Mouse (Mus musculus) C2C12 (cell line): ENCODE measurements around the gene Zfp341. TPM values are rescaled to one million over a fixed set of nuclear protein-coding genes. Genes with fewer than 3 reads are reported as not detected.

Experiments used
- H3K27me3 ChIP-seq: one replicate; pipeline ENCODE4 v1.6.1; 2011; ENCODE audit not compliant: control insufficient read depth, insufficient read depth, insufficient read length
- H3K36me3 ChIP-seq: one replicate; pipeline ENCODE4 v1.6.1; 2011; ENCODE audit not compliant: control insufficient read depth, insufficient read depth
- H3K4me3 ChIP-seq: one replicate; pipeline ENCODE4 v1.5.1; 2011; ENCODE audit warnings: mild to moderate bottlenecking, control low read depth; ENCODE audit not compliant: poor library complexity, insufficient read depth, severe bottlenecking
- H3K79me2 ChIP-seq: one replicate; pipeline ENCODE4 v1.6.1; 2011; ENCODE audit not compliant: control insufficient read depth, insufficient read depth
- H3K79me3 ChIP-seq: one replicate; pipeline ENCODE4 v1.6.1; 2011; ENCODE audit warnings: low read depth, control low read depth
- H3ac ChIP-seq: one replicate; pipeline ENCODE3; 2011; ENCODE audit warnings: low read depth; ENCODE audit not compliant: control insufficient read depth, insufficient read length
- CEBPB ChIP-seq: IDR thresholded peaks from one replicate; pipeline ENCODE4 v1.6.1; 2011; ENCODE audit warnings: low read depth, mild to moderate bottlenecking, control low read depth, moderate library complexity
- CTCF ChIP-seq: IDR thresholded peaks from one replicate; pipeline ENCODE4 v1.5.1; 2011; ENCODE audit not compliant: control insufficient read depth, insufficient read depth, insufficient read length
- FOSL1 ChIP-seq: IDR thresholded peaks from one replicate; pipeline ENCODE4 v1.8.0; 2011; ENCODE audit warnings: mild to moderate bottlenecking, low read length; ENCODE audit not compliant: poor library complexity, insufficient read depth, severe bottlenecking
- MAX ChIP-seq: IDR thresholded peaks from one replicate; pipeline ENCODE4 v1.6.1; 2011; ENCODE audit warnings: mild to moderate bottlenecking, control low read depth
- MYOD1 ChIP-seq: IDR thresholded peaks from one replicate; pipeline ENCODE4 v1.6.1; 2011; ENCODE audit warnings: low read depth; ENCODE audit not compliant: control insufficient read depth, insufficient read length
- MYOG ChIP-seq: IDR thresholded peaks from one replicate; pipeline ENCODE4 v1.6.1; 2011; ENCODE audit not compliant: control insufficient read depth, insufficient read length; ENCODE audit errors: extremely low read depth
- USF1 ChIP-seq: IDR thresholded peaks from one replicate; pipeline ENCODE4 v1.6.1; 2011; ENCODE audit warnings: low read depth, mild to moderate bottlenecking, control low read depth, moderate library complexity
- polyA plus RNA-seq: library from polyadenylated mRNA; unstranded; fragments of >200 nt; fragmentation: generic; extraction: Trizol; gene quantifications from one replicate; pipeline ENCODE4 v1.2.1, GENCODE M21; 2012; ENCODE audit warnings: missing spikeins

Zfp341 gene
- polyA plus RNA-seq, 1 experiment: 2.6 TPM

DNA sequence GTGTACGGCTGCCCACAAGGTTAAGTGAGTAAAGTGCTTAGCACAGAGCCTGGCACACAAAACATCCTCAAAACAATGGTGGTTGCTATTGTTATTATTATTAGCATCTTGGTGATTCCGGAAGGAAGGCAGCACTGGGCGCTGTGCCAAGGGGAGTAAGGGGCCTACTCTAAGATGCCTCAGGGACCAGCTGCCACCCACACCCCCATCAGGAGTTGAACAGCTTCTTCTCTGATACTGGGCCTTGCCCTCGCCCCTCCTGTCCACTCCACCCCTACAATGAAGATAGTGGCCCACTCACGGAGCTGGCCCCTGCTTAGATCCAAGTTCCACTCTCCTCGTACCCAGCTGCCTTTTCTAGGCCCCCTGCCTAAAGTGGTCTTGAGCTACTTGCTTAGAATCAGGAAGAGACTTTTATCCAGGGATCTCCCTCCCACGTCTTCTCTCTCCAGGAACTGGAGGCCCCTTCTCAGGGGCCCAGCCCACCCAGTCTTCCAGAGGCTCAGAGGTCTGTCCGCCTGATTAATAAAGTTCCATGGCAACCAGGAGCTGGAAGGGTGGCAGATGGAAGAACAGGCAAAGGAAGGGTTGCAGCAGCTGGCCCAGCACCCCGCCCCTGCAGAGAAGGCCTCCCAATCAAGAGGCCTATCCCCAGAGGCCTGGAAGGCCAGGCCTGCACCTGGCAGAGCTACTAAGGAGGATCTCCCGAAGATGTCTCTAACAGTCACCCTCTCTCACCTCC lies 44.6 kb upstream of the Zfp341 start:
- Histone ChIP-seq H3K79me3 (peaks cover 19% of the 10 kb centered on the region), H3K79me2 (peaks cover 48% of the 10 kb centered on the region), H3K4me3 (peak overlapping the region; percentile 50), H3K27me3 (no peaks in the 10 kb centered on the region), H3ac (peak overlapping the region; percentile 90), H3K36me3 (peaks cover 6% of the 10 kb centered on the region)
- no peak for TF ChIP-seq MAX
- TF ChIP-seq CTCF: no peak
- TF ChIP-seq MYOD1: no peak
- no peak for TF ChIP-seq MYOG
- no peak for TF ChIP-seq FOSL1
- TF ChIP-seq USF1: no peak
- TF ChIP-seq CEBPB: no peak

DNA sequence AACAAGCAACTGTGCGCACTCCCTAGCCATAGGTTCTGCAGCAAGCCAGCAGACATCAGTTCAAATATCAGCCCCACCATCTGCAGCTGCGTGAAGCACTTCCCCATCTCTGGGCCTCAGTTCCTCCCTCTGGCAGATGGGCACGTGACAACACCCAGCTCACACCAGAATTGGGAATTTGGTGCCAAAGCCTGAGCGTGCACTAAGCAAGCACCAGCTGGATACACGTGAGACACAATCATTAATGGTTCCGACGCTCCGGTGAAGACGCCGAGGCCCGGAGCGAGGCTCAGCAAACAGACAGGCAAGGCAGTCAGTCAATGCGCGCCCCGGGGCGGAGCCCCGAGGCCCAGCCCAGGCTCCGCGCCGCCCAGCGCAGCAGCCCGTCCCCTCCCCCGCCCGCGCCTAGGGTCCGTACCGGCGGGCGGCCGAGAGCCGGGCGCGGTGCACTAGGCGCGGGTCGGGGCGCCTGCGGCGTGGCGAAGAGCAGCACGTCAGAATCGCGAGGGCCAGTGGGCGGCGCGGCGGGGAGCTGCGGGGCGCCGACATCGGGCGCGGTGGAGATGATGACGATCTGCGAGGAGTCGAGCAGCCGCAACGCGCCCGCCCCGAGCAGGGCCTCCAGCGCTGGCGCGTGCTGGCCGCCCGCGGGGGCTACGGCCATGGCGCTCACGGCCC lies 43.9 kb upstream of the Zfp341 start:
- Histone ChIP-seq H3ac (peak overlapping the region; percentile 90), H3K27me3 (no peaks in the 10 kb centered on the region), H3K79me3 (peaks cover 19% of the 10 kb centered on the region), H3K4me3 (peak overlapping the region; percentile 50), H3K36me3 (no peaks in the 10 kb centered on the region), H3K79me2 (peaks cover 48% of the 10 kb centered on the region)
- peak; percentile 93 for TF ChIP-seq USF1
- TF ChIP-seq MYOD1: no peak
- no peak for TF ChIP-seq FOSL1
- no peak for TF ChIP-seq MAX

DNA sequence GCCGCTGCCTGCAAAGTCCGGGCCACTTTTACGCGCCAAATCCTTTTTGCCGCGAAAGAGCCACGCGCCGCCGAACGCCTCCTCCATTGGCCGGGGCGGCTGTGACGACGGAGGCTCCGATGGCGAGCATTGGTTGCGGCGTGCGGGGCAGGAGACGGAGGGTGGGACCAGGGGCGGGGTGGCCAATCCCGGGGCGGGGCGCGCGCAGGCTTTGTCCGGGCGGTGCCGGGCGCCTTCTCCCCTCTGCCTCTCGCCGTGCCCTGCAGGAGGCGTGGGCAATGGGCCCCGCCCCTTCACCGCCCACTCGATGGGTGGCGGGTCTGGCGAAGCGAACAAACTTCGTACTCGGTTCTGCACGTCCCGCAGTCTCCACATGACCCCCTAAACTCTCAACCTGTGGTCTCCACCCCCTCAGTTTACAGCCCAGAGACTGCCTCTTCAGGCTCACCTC lies 43.2 kb upstream of the Zfp341 start, which contains the start of gene E2f1:
Gene E2f1, minus strand, starts transcription at position 57 of the 451 bp plus-strand sequence.
- Histone ChIP-seq H3K27me3 (no peaks in the 10 kb centered on the region), H3K79me3 (peaks cover 19% of the 10 kb centered on the region), H3K36me3 (no peaks in the 10 kb centered on the region), H3K79me2 (peaks cover 44% of the 10 kb centered on the region), H3K4me3 (peak within 1 kb of the TSS; percentile 50), H3ac (peak within 1 kb of the TSS; percentile 90)
- TF ChIP-seq USF1 (peak; percentile 50), FOSL1 (no peak), CTCF (no peak), CEBPB (no peak), MYOG (no peak), MYOD1 (no peak), MAX (peak; percentile 65)

DNA sequence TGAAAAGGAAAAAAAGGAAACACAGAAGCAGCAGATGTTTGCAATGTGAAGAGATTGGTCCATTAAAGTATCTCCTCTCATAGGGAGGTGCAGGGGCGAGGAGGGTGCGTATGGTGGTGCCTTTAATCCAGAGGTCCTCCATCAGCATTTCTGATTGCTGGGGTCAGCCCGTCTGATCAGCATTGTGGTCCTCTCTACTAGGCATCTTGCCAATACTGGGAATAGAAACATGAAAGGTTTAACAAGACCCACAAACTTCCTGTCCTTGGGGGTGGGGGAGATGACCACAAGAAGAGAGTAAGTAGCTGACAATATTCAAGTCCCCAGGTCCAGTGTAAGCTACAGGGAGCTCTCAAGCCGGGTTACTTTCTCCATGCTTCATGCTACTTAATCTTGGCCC lies 42.4 kb upstream of the Zfp341 start:
- H3K36me3 ChIP-seq: no peaks in the 10 kb centered on the region
- H3K79me2 ChIP-seq: peaks cover 36% of the 10 kb centered on the region
- no peak for TF ChIP-seq CEBPB
- TF ChIP-seq FOSL1: no peak
- TF ChIP-seq CTCF: no peak
- TF ChIP-seq MAX: no peak
- TF ChIP-seq MYOD1: no peak
- no peak for TF ChIP-seq MYOG
- TF ChIP-seq USF1: no peak
- H3K27me3 ChIP-seq: no peaks in the 10 kb centered on the region
- H3ac ChIP-seq: no peak overlapping the region
- H3K79me3 ChIP-seq: peaks cover 19% of the 10 kb centered on the region
- H3K4me3 ChIP-seq: peak overlapping the region; percentile 18

DNA sequence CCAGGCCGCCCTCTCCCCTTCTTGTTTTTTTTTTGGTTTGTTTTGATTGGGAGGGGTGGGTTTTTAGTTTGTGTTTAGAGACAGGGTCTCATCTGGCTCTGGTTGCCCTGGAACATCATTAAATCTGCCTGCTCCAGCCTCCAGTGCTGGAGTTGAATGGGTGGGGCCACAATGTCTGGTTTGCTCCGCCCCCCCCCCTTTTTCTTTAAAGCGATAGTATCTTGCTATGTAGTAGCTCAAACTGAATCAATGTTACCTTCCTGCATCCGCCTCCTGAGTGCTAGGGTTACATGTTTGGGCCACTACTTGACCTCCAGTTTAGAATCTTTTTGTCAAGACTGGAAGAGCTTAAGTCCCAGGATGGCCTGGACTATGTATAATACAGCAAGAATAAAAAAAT lies 41.8 kb upstream of the Zfp341 start:
- H3K4me3 ChIP-seq: no peak overlapping the region
- H3K27me3 ChIP-seq: no peaks in the 10 kb centered on the region
- H3K79me3 ChIP-seq: peaks cover 18% of the 10 kb centered on the region
- no peak for TF ChIP-seq FOSL1
- no peak for TF ChIP-seq MAX
- TF ChIP-seq USF1: no peak
- no peak for TF ChIP-seq MYOG
- no peak overlapping the region for H3ac ChIP-seq
- H3K36me3 ChIP-seq: no peaks in the 10 kb centered on the region
- peaks cover 30% of the 10 kb centered on the region for H3K79me2 ChIP-seq

DNA sequence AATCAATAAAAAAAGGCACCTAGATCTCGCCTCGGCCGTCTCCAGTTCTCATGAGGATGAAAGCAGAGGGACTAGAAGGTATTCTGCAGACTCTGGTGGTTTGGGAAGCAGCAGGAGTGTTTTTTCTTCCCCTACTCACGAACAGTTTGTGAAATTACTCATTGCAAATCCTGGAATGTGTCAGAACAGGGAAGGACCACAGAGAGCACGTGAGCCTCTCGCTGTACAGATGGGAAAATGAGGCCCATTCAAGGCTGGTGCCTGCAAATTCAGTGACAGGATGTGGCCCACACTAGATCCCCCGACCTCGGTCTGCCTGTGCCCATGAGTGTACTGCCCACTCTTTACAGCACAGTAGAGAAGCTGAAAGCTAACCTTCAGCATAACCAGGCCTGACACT lies 41.1 kb upstream of the Zfp341 start:
- TF ChIP-seq MAX: no peak
- TF ChIP-seq CEBPB: no peak
- TF ChIP-seq MYOG: no peak
- TF ChIP-seq USF1: no peak
- TF ChIP-seq CTCF: no peak
- no peak for TF ChIP-seq FOSL1
- no peak for TF ChIP-seq MYOD1
- no peak overlapping the region for H3K4me3 ChIP-seq
- no peaks in the 10 kb centered on the region for H3K27me3 ChIP-seq
- peaks cover 23% of the 10 kb centered on the region for H3K79me2 ChIP-seq
- no peak overlapping the region for H3ac ChIP-seq
- no peaks in the 10 kb centered on the region for H3K36me3 ChIP-seq
- H3K79me3 ChIP-seq: peaks cover 17% of the 10 kb centered on the region
